Mouse (Mus musculus): ENCODE measurements around the gene Cks1b.

GRCm38 (mm10) chr3:89454401-89455177 lies 36.4 kb upstream of the Cks1b start, which contains the start of gene Pmvk:
- TF ChIP-seq MAFK (IDR thresholded peaks at IDR 0.05; ENCODE audit: insufficient replicate concordance, low read length) (no peak), CHD1 (IDR thresholded peaks at IDR 0.05; ENCODE audit: low read depth, low read length) (no peak), CTCF (conservative IDR thresholded peaks at IDR 0.05 in 1 of 2, IDR thresholded peaks at IDR 0.05 in 1 of 2; ENCODE audit: low read depth in 2 of 2, low read length in 2 of 2) (no peak), NRF1 (IDR thresholded peaks at IDR 0.05; ENCODE audit: low read depth, low read length) (no peak), KAT2A (IDR thresholded peaks at IDR 0.05; ENCODE audit: insufficient replicate concordance, low read length) (no peak)

Measured in CH12.LX (cell line).